Mouse (Mus musculus): Measurements from ENCODE around the gene Gm32802.
"Not testable (repeated sequence)": the region's sequence is repeated elsewhere in the genome, so short reads cannot be mapped to it uniquely, and the experiment has no call there.

GRCm38 (mm10) chr10:118302133-118302532 lies 43.6 kb downstream of the Gm32802 start:
- TF ChIP-seq CTCF, EP300 (IDR thresholded peaks at IDR 0.05; ENCODE audit: low read depth): not testable (repeated sequence)
